Mouse (Mus musculus) hindbrain, embryonic 13.5 days (tissue): ENCODE results near the gene Slc26a3. TPM values are rescaled to one million over a fixed set of nuclear protein-coding genes. Genes with fewer than 3 reads are reported as not detected.

ENCODE experiments used
- ATAC-seq: fragments of 200-750 bp; cut with Nextera tagmentation; 2 replicates; pipeline ENCODE4 v1.8.0; 2017; ENCODE audit warnings: moderate TSS enrichment; ENCODE audit not compliant: low FRiP score
- H3K27ac ChIP-seq: fragments of 300-500 bp; sonication (generic); 2 replicates; pipeline ENCODE4 v1.5.1; 2015; ENCODE audit warnings: inconsistent platforms, mild to moderate bottlenecking, moderate library complexity
- H3K27me3 ChIP-seq: fragments of 300-500 bp; sonication (generic); 2 replicates; pipeline ENCODE4 v1.6.1; 2015; ENCODE audit warnings: mild to moderate bottlenecking, inconsistent platforms
- H3K36me3 ChIP-seq: fragments of 300-500 bp; sonication (generic); 2 replicates; pipeline ENCODE4 v1.6.1; 2015; ENCODE audit warnings: mild to moderate bottlenecking, inconsistent platforms
- H3K4me1 ChIP-seq: fragments of 300-500 bp; sonication (generic); replicated peaks from 2 replicates; pipeline ENCODE4 v1.6.1; 2015; ENCODE audit warnings: inconsistent platforms
- H3K4me2 ChIP-seq: fragments of 300-500 bp; sonication (generic); 2 replicates; pipeline ENCODE4 v1.6.1; 2015; ENCODE audit warnings: inconsistent platforms, mild to moderate bottlenecking, moderate library complexity
- H3K4me3 ChIP-seq: fragments of 300-500 bp; sonication (generic); 2 replicates; pipeline ENCODE4 v1.5.1; 2015; ENCODE audit warnings: mild to moderate bottlenecking, inconsistent platforms
- H3K9ac ChIP-seq: fragments of 300-500 bp; sonication (generic); 2 replicates; pipeline ENCODE4 v1.6.1; 2015; ENCODE audit warnings: mild to moderate bottlenecking, inconsistent platforms
- H3K9me3 ChIP-seq: fragments of 300-500 bp; sonication (generic); 2 replicates; pipeline ENCODE4 v1.6.1; 2016; ENCODE audit warnings: inconsistent platforms
- WGBS: fragments of 180-500 bp; shearing (Covaris S2); methylation state at CpG from one replicate; pipeline ENCODE4 v1.1.7; 2015; 5-methylcytosine and 5-hydroxymethylcytosine counted together
- polyA plus RNA-seq: library from polyadenylated mRNA; unstranded; fragments of >200 nt; fragmentation: Nextera tagmentation; extraction: Ambion mirVana; gene quantifications from 2 replicates; pipeline ENCODE4 v1.2.1, GENCODE M21; 2015

The Slc26a3 gene
- polyA plus RNA-seq, 1 experiment from 2014 or later = not detected

GRCm38 (mm10) chr12:31380878-31381277, 9.8 kb upstream of the Slc26a3 start:
- Histone ChIP-seq H3K9ac (no peak overlapping the region), H3K4me3 (no peak overlapping the region), H3K36me3 (no peaks in the 10 kb centered on the region), H3K4me2 (no peak overlapping the region), H3K4me1 (peaks cover 8% of the 10 kb centered on the region), H3K9me3 (no peaks in the 10 kb centered on the region), H3K27me3 (no peaks in the 10 kb centered on the region), H3K27ac (no peak overlapping the region)
- WGBS = 26% methylated on average over 2 of the region's 2 CpGs
- ATAC-seq = 0 out of 2 replicates have a peak, but pooled peaks have one; percentile 32

- Histone ChIP-seq H3K9ac (no peak overlapping the region), H3K36me3 (no peaks in the 10 kb centered on the region), H3K4me2 (no peak overlapping the region), H3K4me3 (no peak overlapping the region), H3K27me3 (no peaks in the 10 kb centered on the region), H3K4me1 (no peaks in the 10 kb centered on the region), H3K9me3 (no peaks in the 10 kb centered on the region), H3K27ac (no peak overlapping the region)
- no peak for ATAC-seq
- 77% methylated on average over 2 of the region's 2 CpGs for WGBS
Measured at GRCm38 (mm10) chr12:31382451-31382850, 8.2 kb upstream of the Slc26a3 start.

GRCm38 (mm10) chr12:31387303-31387702, 3.4 kb upstream of the Slc26a3 start:
- H3K36me3 ChIP-seq = no peaks in the 10 kb centered on the region
- no peak overlapping the region for H3K4me3 ChIP-seq
- no peaks in the 10 kb centered on the region for H3K4me1 ChIP-seq
- ATAC-seq = no peak
- 61% methylated on average over 3 of the region's 3 CpGs for WGBS
- H3K4me2 ChIP-seq = no peak overlapping the region
- no peaks in the 10 kb centered on the region for H3K9me3 ChIP-seq
- no peaks in the 10 kb centered on the region for H3K27me3 ChIP-seq
- H3K27ac ChIP-seq = no peak overlapping the region
- no peak overlapping the region for H3K9ac ChIP-seq

GRCm38 (mm10) chr12:31391696-31392095, 1.0 kb downstream of the Slc26a3 start:
- no peak overlapping the region for H3K9ac ChIP-seq
- 95% methylated on average over 12 of the region's 12 CpGs for WGBS
- H3K4me1 ChIP-seq = no peaks in the 10 kb centered on the region
- no peak for ATAC-seq
- H3K36me3 ChIP-seq = no peaks in the 10 kb centered on the region
- no peak overlapping the region for H3K4me3 ChIP-seq
- H3K27ac ChIP-seq = no peak overlapping the region
- H3K4me2 ChIP-seq = no peak overlapping the region
- no peaks in the 10 kb centered on the region for H3K27me3 ChIP-seq
- H3K9me3 ChIP-seq = no peaks in the 10 kb centered on the region

- WGBS = 97% methylated on average over 1 of the region's 1 CpGs
- Histone ChIP-seq H3K9me3 (no peaks in the 10 kb centered on the region), H3K4me1 (no peaks in the 10 kb centered on the region), H3K27ac (no peak overlapping the region), H3K36me3 (no peaks in the 10 kb centered on the region), H3K4me2 (no peak overlapping the region), H3K27me3 (no peaks in the 10 kb centered on the region), H3K4me3 (no peak overlapping the region), H3K9ac (no peak overlapping the region)
- ATAC-seq = no peak
Measured at GRCm38 (mm10) chr12:31395895-31396294, 5.2 kb downstream of the Slc26a3 start.

- H3K9ac ChIP-seq = no peak overlapping the region
- no peaks in the 10 kb centered on the region for H3K4me1 ChIP-seq
- no peaks in the 10 kb centered on the region for H3K9me3 ChIP-seq
- no peak for ATAC-seq
- H3K4me2 ChIP-seq = no peak overlapping the region
- no peak overlapping the region for H3K4me3 ChIP-seq
- H3K36me3 ChIP-seq = no peaks in the 10 kb centered on the region
- no peaks in the 10 kb centered on the region for H3K27me3 ChIP-seq
- WGBS = 91% methylated on average over 4 of the region's 4 CpGs
- no peak overlapping the region for H3K27ac ChIP-seq
Measured at GRCm38 (mm10) chr12:31397709-31398108, 7.0 kb downstream of the Slc26a3 start.

GRCm38 (mm10) chr12:31400821-31401220, 10.2 kb downstream of the Slc26a3 start:
- no peaks in the 10 kb centered on the region for H3K27me3 ChIP-seq
- no peaks in the 10 kb centered on the region for H3K9me3 ChIP-seq
- H3K27ac ChIP-seq = no peak overlapping the region
- H3K4me3 ChIP-seq = no peak overlapping the region
- H3K4me2 ChIP-seq = no peak overlapping the region
- no peaks in the 10 kb centered on the region for H3K36me3 ChIP-seq
- H3K4me1 ChIP-seq = no peaks in the 10 kb centered on the region
- WGBS = 93% methylated on average over 1 of the region's 1 CpGs
- no peak overlapping the region for H3K9ac ChIP-seq
- ATAC-seq = no peak

GRCm38 (mm10) chr12:31401930-31402329, 11.3 kb downstream of the Slc26a3 start:
- WGBS = 87% methylated on average over 6 of the region's 6 CpGs
- no peak overlapping the region for H3K9ac ChIP-seq
- ATAC-seq = no peak
- H3K27me3 ChIP-seq = no peaks in the 10 kb centered on the region
- no peak overlapping the region for H3K27ac ChIP-seq
- H3K4me1 ChIP-seq = no peaks in the 10 kb centered on the region
- H3K36me3 ChIP-seq = no peaks in the 10 kb centered on the region
- H3K4me2 ChIP-seq = no peak overlapping the region
- no peaks in the 10 kb centered on the region for H3K9me3 ChIP-seq
- no peak overlapping the region for H3K4me3 ChIP-seq

- no peak overlapping the region for H3K4me2 ChIP-seq
- no peaks in the 10 kb centered on the region for H3K4me1 ChIP-seq
- WGBS = 80% methylated on average over 5 of the region's 5 CpGs
- H3K9me3 ChIP-seq = no peaks in the 10 kb centered on the region
- no peak overlapping the region for H3K4me3 ChIP-seq
- no peaks in the 10 kb centered on the region for H3K36me3 ChIP-seq
- no peaks in the 10 kb centered on the region for H3K27me3 ChIP-seq
- ATAC-seq = no peak
- H3K27ac ChIP-seq = no peak overlapping the region
- no peak overlapping the region for H3K9ac ChIP-seq
Measured at GRCm38 (mm10) chr12:31404575-31405240, 14.0 kb downstream of the Slc26a3 start.

GRCm38 (mm10) chr12:31415971-31416370, 25.3 kb downstream of the Slc26a3 start:
- Histone ChIP-seq H3K27me3 (no peaks in the 10 kb centered on the region), H3K4me3 (no peak overlapping the region), H3K4me2 (no peak overlapping the region), H3K9ac (no peak overlapping the region), H3K27ac (no peak overlapping the region), H3K9me3 (no peaks in the 10 kb centered on the region), H3K4me1 (no peaks in the 10 kb centered on the region), H3K36me3 (no peaks in the 10 kb centered on the region)
- ATAC-seq = no peak
- WGBS = 76% methylated on average over 2 of the region's 2 CpGs

- Histone ChIP-seq H3K27me3 (no peaks in the 10 kb centered on the region), H3K4me1 (no peaks in the 10 kb centered on the region), H3K27ac (no peak overlapping the region), H3K4me2 (no peak overlapping the region), H3K9ac (no peak overlapping the region), H3K36me3 (no peaks in the 10 kb centered on the region), H3K9me3 (no peaks in the 10 kb centered on the region), H3K4me3 (no peak overlapping the region)
- no peak for ATAC-seq
- WGBS = 79% methylated on average over 3 of the region's 3 CpGs
Measured at GRCm38 (mm10) chr12:31421901-31422574, 31.4 kb downstream of the Slc26a3 start.

GRCm38 (mm10) chr12:31437791-31438190, 47.1 kb downstream of the Slc26a3 start:
- H3K4me2 ChIP-seq = no peak overlapping the region
- no peaks in the 10 kb centered on the region for H3K4me1 ChIP-seq
- no peak overlapping the region for H3K27ac ChIP-seq
- ATAC-seq = no peak
- H3K4me3 ChIP-seq = no peak overlapping the region
- WGBS = 83% methylated on average over 6 of the region's 6 CpGs
- no peak overlapping the region for H3K9ac ChIP-seq
- no peaks in the 10 kb centered on the region for H3K9me3 ChIP-seq
- 0 out of 2 replicates have a peak, but pooled peaks cover 2% of the 10 kb centered on the region for H3K27me3 ChIP-seq
- no peaks in the 10 kb centered on the region for H3K36me3 ChIP-seq

- Histone ChIP-seq H3K4me1 (peaks cover 8% of the 10 kb centered on the region; the same call in 1 of the 2 replicates), H3K36me3 (no peaks in the 10 kb centered on the region), H3K9ac (no peak overlapping the region), H3K27me3 (0 out of 2 replicates have a peak, but pooled peaks cover 8% of the 10 kb centered on the region), H3K4me2 (no peak overlapping the region), H3K4me3 (no peak overlapping the region), H3K27ac (no peak overlapping the region), H3K9me3 (no peaks in the 10 kb centered on the region)
- WGBS = 76% methylated on average over 2 of the region's 2 CpGs
- no peak for ATAC-seq
Measured at GRCm38 (mm10) chr12:31439612-31440011, 48.9 kb downstream of the Slc26a3 start.
